Mouse (Mus musculus) liver, embryonic 14.5 days (tissue): ENCODE results near the gene Pcp2. TPM values are rescaled to one million over a fixed set of nuclear protein-coding genes. Genes with fewer than 3 reads are reported as not detected.

Source experiments
- ATAC-seq: fragments of 200-750 bp; cut with Nextera tagmentation; 2 replicates; pipeline ENCODE4 v1.8.0; 2017; ENCODE audit warnings: moderate number of reproducible peaks, mild to moderate bottlenecking, moderate library complexity; ENCODE audit not compliant: insufficient read depth
- DNase-seq, 3 experiments: peaks; one replicate each; pipeline ENCODE4 v3.0.0-alpha.2; 2012 to 2013; ENCODE audit warnings: low read depth in 3 of 3, low spot score in 3 of 3
- H3K27ac ChIP-seq: fragments of 300-500 bp; sonication (generic); 2 replicates; pipeline ENCODE4 v1.5.1; 2014; ENCODE audit warnings: moderate library complexity, mild to moderate bottlenecking, control low read depth, inconsistent platforms
- H3K27me3 ChIP-seq: fragments of 300-500 bp; sonication (generic); 2 replicates; pipeline ENCODE4 v1.6.1; 2014; ENCODE audit warnings: mild to moderate bottlenecking, low read length, moderate library complexity; ENCODE audit not compliant: control insufficient read depth, insufficient read depth
- H3K36me3 ChIP-seq: fragments of 300-500 bp; sonication (generic); replicated peaks from 2 replicates; pipeline ENCODE4 v1.6.1; 2014; ENCODE audit warnings: low read depth; ENCODE audit not compliant: control insufficient read depth, insufficient read depth
- H3K4me1 ChIP-seq, 2 experiments: fragments of 200-500 bp in 1 of 2; fragments of 300-500 bp in 1 of 2; sonication (generic) in 1 of 2; replicated peaks; 2 replicates each; pipeline ENCODE4 v1.6.1; 2012 to 2014; ENCODE audit warnings: antibody characterized with exemption in 1 of 2, inconsistent platforms in 1 of 2, low read length in 1 of 2; ENCODE audit not compliant: control insufficient read depth in 2 of 2, insufficient read depth in 2 of 2
- H3K4me2 ChIP-seq: fragments of 300-500 bp; sonication (generic); 2 replicates; pipeline ENCODE4 v1.6.1; 2014; ENCODE audit warnings: low read depth, mild to moderate bottlenecking, control low read depth, moderate library complexity
- H3K4me3 ChIP-seq, 2 experiments: fragments of 200-500 bp in 1 of 2; fragments of 300-500 bp in 1 of 2; sonication (generic) in 1 of 2; 2 replicates each; pipeline ENCODE4 v1.5.1; 2012 to 2014; ENCODE audit warnings: low read depth in 2 of 2, low read length in 2 of 2, mild to moderate bottlenecking in 2 of 2, control low read depth in 1 of 2, inconsistent platforms in 1 of 2, moderate library complexity in 1 of 2; ENCODE audit not compliant: insufficient read depth in 1 of 2
- H3K9ac ChIP-seq: fragments of 300-500 bp; sonication (generic); replicated peaks from 2 replicates; pipeline ENCODE4 v1.6.1; 2014; ENCODE audit warnings: mild to moderate bottlenecking, control low read depth, moderate library complexity
- H3K9me3 ChIP-seq: fragments of 300-500 bp; sonication (generic); 2 replicates; pipeline ENCODE4 v1.6.1; 2016; ENCODE audit warnings: low read length, mixed read lengths; ENCODE audit not compliant: control insufficient read depth
- CTCF ChIP-seq: IDR thresholded peaks from 2 replicates; pipeline ENCODE4 v1.5.1; 2016; ENCODE audit warnings: antibody characterized with exemption, low read depth, control low read depth
- EP300 ChIP-seq: IDR thresholded peaks from 2 replicates; pipeline ENCODE4 v1.6.1; 2016; ENCODE audit warnings: antibody characterized with exemption, low read depth
- WGBS: fragments of 180-500 bp; shearing (Covaris S2); extraction: QIAGEN DNeasy Blood & Tissue Kit; methylation state at CpG from one replicate; pipeline ENCODE4 v1.1.7; 2014; ENCODE audit not compliant: insufficient replicate concordance; 5-methylcytosine and 5-hydroxymethylcytosine counted together
- polyA plus RNA-seq, 2 experiments: library from polyadenylated mRNA; depleted of rRNA in 1 of 2; stranded (reverse) in 1 of 2; unstranded in 1 of 2; fragments of >200 nt; fragmentation: Nextera tagmentation in 1 of 2; extraction: Ambion mirVana in 1 of 2; gene quantifications; 2 replicates each; pipeline versions ENCODE4 v1.2.1 to v1.2.3; 2012 to 2014

Gene Pcp2
- polyA plus RNA-seq, 2 experiments = 0.19 TPM; not detected in 1

GRCm38 (mm10) chr8:3579390-3580364, 45.7 kb downstream of the Pcp2 start:
- DNase-seq (no peak), ATAC-seq (no peak)
- Histone ChIP-seq H3K9me3 (no peaks in the 10 kb centered on the region), H3K27me3 (no peaks in the 10 kb centered on the region), H3K4me3 (no peak overlapping the region), H3K27ac (no peak overlapping the region), H3K9ac (no peak overlapping the region), H3K4me2 (no peak overlapping the region), H3K36me3 (no peaks in the 10 kb centered on the region), H3K4me1 (peaks cover 0 to 6% of the 10 kb centered on the region in 2 experiments; a peak in 2 of 4 replicates)
- TF ChIP-seq EP300 = no peak
- no peak for TF ChIP-seq CTCF
- WGBS = 62% methylated on average over 9 of the region's 9 CpGs

- H3K36me3 ChIP-seq = no peaks in the 10 kb centered on the region
- DNase-seq = no peak
- ATAC-seq = no peak
- no peaks in the 10 kb centered on the region for H3K27me3 ChIP-seq
- no peak overlapping the region for H3K9ac ChIP-seq
- no peak overlapping the region for H3K4me2 ChIP-seq
- no peak overlapping the region for H3K27ac ChIP-seq
- peaks cover 0 to 6% of the 10 kb centered on the region in 2 experiments; a peak in 2 of 4 replicates for H3K4me1 ChIP-seq
- 60% methylated on average over 15 of the region's 15 CpGs for WGBS
- H3K9me3 ChIP-seq = no peaks in the 10 kb centered on the region
- no peak overlapping the region for H3K4me3 ChIP-seq
- no peak for TF ChIP-seq CTCF
Observed at GRCm38 (mm10) chr8:3576211-3576960, 49.0 kb downstream of the Pcp2 start.

DNA sequence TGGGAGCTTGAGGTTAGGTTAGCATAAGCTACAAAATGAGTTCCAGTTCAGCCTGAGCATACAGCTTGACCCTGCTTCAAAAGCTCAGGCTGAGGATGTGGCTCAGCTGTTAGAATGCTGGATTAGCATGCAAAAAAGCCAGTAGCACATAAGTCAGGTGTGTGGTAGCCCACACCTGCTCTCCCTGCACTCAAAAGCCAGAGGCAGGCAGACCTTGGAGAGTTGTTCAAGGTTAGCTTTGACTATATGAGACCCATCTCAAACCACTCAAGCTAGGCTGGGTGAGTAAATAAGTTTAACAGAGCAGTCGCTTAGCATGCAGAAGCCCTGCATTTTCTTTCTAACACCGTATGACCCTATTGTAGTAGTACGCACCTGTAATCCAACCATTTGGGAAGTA, 50.8 kb downstream of the Pcp2 start:
- no peak for TF ChIP-seq CTCF
- no peak for TF ChIP-seq EP300
- ATAC-seq = no peak
- H3K27ac ChIP-seq = no peak overlapping the region
- peaks cover 0 to 6% of the 10 kb centered on the region in 2 experiments; a peak in 2 of 4 replicates for H3K4me1 ChIP-seq
- no peak overlapping the region for H3K4me2 ChIP-seq
- no peak overlapping the region for H3K4me3 ChIP-seq
- H3K36me3 ChIP-seq = no peaks in the 10 kb centered on the region
- no peak for DNase-seq
- H3K9ac ChIP-seq = no peak overlapping the region
- 71% methylated on average over 3 of the region's 3 CpGs for WGBS
- H3K27me3 ChIP-seq = no peaks in the 10 kb centered on the region
- H3K9me3 ChIP-seq = no peaks in the 10 kb centered on the region

Other genes starting within 250 kb of the Pcp2 start
- 3.4 and 3.6 TPM in 2 replicates for gene Arhgef18, start 232.5 kb downstream of the Pcp2 start, polyA plus RNA-seq (2012; rRNA removed)
- 2.0 and 2.5 TPM in 2 replicates for gene Arhgef18, start 232.5 kb downstream of the Pcp2 start, polyA plus RNA-seq (2014; fragmentation: Nextera tagmentation; extraction: Ambion mirVana)
- gene Pex11g, start 157.9 kb downstream of the Pcp2 start, polyA plus RNA-seq (2012; rRNA removed) = 2.5 and 3.1 TPM in 2 replicates
- gene Pex11g, start 157.9 kb downstream of the Pcp2 start, polyA plus RNA-seq (2014; fragmentation: Nextera tagmentation; extraction: Ambion mirVana) = 2.7 and 3.5 TPM in 2 replicates
- gene Tex45, start 154.7 kb downstream of the Pcp2 start, polyA plus RNA-seq (2012; rRNA removed) = 0.05 TPM in 1 of 2 replicates, not detected in the other
- gene Tex45, start 154.7 kb downstream of the Pcp2 start, polyA plus RNA-seq (2014; fragmentation: Nextera tagmentation; extraction: Ambion mirVana) = 0.10 TPM in 1 of 2 replicates, not detected in the other
- 4.8 and 6.8 TPM in 2 replicates for gene Zfp358, start 132.4 kb downstream of the Pcp2 start, polyA plus RNA-seq (2012; rRNA removed)
- 1.7 and 2.0 TPM in 2 replicates for gene Zfp358, start 132.4 kb downstream of the Pcp2 start, polyA plus RNA-seq (2014; fragmentation: Nextera tagmentation; extraction: Ambion mirVana)
- 26.1 and 31.6 TPM in 2 replicates for gene Mcoln1, start 125.1 kb downstream of the Pcp2 start, polyA plus RNA-seq (2012; rRNA removed)
- 12.6 and 13.8 TPM in 2 replicates for gene Mcoln1, start 125.1 kb downstream of the Pcp2 start, polyA plus RNA-seq (2014; fragmentation: Nextera tagmentation; extraction: Ambion mirVana)
- 12.1 and 14.2 TPM in 2 replicates for gene Pnpla6, start 110.2 kb downstream of the Pcp2 start, polyA plus RNA-seq (2012; rRNA removed)
- gene Pnpla6, start 110.2 kb downstream of the Pcp2 start, polyA plus RNA-seq (2014; fragmentation: Nextera tagmentation; extraction: Ambion mirVana) = 6.5 and 9.6 TPM in 2 replicates
- gene C330021F23Rik, start 57.6 kb downstream of the Pcp2 start, polyA plus RNA-seq (2012; rRNA removed) = 2.7 and 3.0 TPM in 2 replicates
- 2.5 and 4.0 TPM in 2 replicates for gene C330021F23Rik, start 57.6 kb downstream of the Pcp2 start, polyA plus RNA-seq (2014; fragmentation: Nextera tagmentation; extraction: Ambion mirVana)
- 1.8 and 2.2 TPM in 2 replicates for gene Camsap3, start 38.3 kb downstream of the Pcp2 start, polyA plus RNA-seq (2012; rRNA removed)
- gene Camsap3, start 38.3 kb downstream of the Pcp2 start, polyA plus RNA-seq (2014; fragmentation: Nextera tagmentation; extraction: Ambion mirVana) = 1.6 and 1.7 TPM in 2 replicates
- 24.1 and 27.1 TPM in 2 replicates for gene Xab2, start 4.2 kb downstream of the Pcp2 start, polyA plus RNA-seq (2012; rRNA removed)
- gene Xab2, start 4.2 kb downstream of the Pcp2 start, polyA plus RNA-seq (2014; fragmentation: Nextera tagmentation; extraction: Ambion mirVana) = 22.2 and 25.9 TPM in 2 replicates
- gene Pet100, start 4.0 kb downstream of the Pcp2 start, polyA plus RNA-seq (2012; rRNA removed) = 7.9 and 32.5 TPM in 2 replicates
- gene Pet100, start 4.0 kb downstream of the Pcp2 start, polyA plus RNA-seq (2014; fragmentation: Nextera tagmentation; extraction: Ambion mirVana) = 113 and 117 TPM in 2 replicates
- 55.5 and 61.7 TPM in 2 replicates for gene Stxbp2, start 5.4 kb upstream of the Pcp2 start, polyA plus RNA-seq (2012; rRNA removed)
- 37.7 and 44.6 TPM in 2 replicates for gene Stxbp2, start 5.4 kb upstream of the Pcp2 start, polyA plus RNA-seq (2014; fragmentation: Nextera tagmentation; extraction: Ambion mirVana)
- not detected in 2 replicates for gene Retn, start 30.2 kb upstream of the Pcp2 start, polyA plus RNA-seq (2012; rRNA removed)
- gene Retn, start 30.2 kb upstream of the Pcp2 start, polyA plus RNA-seq (2014; fragmentation: Nextera tagmentation; extraction: Ambion mirVana) = not detected in 2 replicates
- gene Mcemp1, start 40.2 kb upstream of the Pcp2 start, polyA plus RNA-seq (2012; rRNA removed) = 1.4 and 1.9 TPM in 2 replicates
- 3.1 and 3.7 TPM in 2 replicates for gene Mcemp1, start 40.2 kb upstream of the Pcp2 start, polyA plus RNA-seq (2014; fragmentation: Nextera tagmentation; extraction: Ambion mirVana)
- gene Fcor, start 46.8 kb upstream of the Pcp2 start, polyA plus RNA-seq (2012; rRNA removed) = 0.90 and 1.4 TPM in 2 replicates
- 3.1 and 3.5 TPM in 2 replicates for gene Fcor, start 46.8 kb upstream of the Pcp2 start, polyA plus RNA-seq (2014; fragmentation: Nextera tagmentation; extraction: Ambion mirVana)
- 11.0 and 13.1 TPM in 2 replicates for gene Trappc5, start 50.8 kb upstream of the Pcp2 start, polyA plus RNA-seq (2012; rRNA removed)
- 11.5 and 12.1 TPM in 2 replicates for gene Trappc5, start 50.8 kb upstream of the Pcp2 start, polyA plus RNA-seq (2014; fragmentation: Nextera tagmentation; extraction: Ambion mirVana)
- gene Fcer2a, start 68.6 kb upstream of the Pcp2 start, polyA plus RNA-seq (2012; rRNA removed) = 0.01 TPM in 1 of 2 replicates, not detected in the other
- 0.05 TPM in 1 of 2 replicates, not detected in the other for gene Fcer2a, start 68.6 kb upstream of the Pcp2 start, polyA plus RNA-seq (2014; fragmentation: Nextera tagmentation; extraction: Ambion mirVana)
- 2.8 and 3.5 TPM in 2 replicates for gene Clec4g, start 95.1 kb upstream of the Pcp2 start, polyA plus RNA-seq (2012; rRNA removed)
- 3.6 and 4.2 TPM in 2 replicates for gene Clec4g, start 95.1 kb upstream of the Pcp2 start, polyA plus RNA-seq (2014; fragmentation: Nextera tagmentation; extraction: Ambion mirVana)
- gene Cd209a, start 123.4 kb upstream of the Pcp2 start, polyA plus RNA-seq (2012; rRNA removed) = 0.04 and 0.11 TPM in 2 replicates
- 0.21 TPM in 1 of 2 replicates, not detected in the other for gene Cd209a, start 123.4 kb upstream of the Pcp2 start, polyA plus RNA-seq (2014; fragmentation: Nextera tagmentation; extraction: Ambion mirVana)
- not detected in 2 replicates for gene Cd209e, start 228.8 kb upstream of the Pcp2 start, polyA plus RNA-seq (2012; rRNA removed)
- not detected in 2 replicates for gene Cd209e, start 228.8 kb upstream of the Pcp2 start, polyA plus RNA-seq (2014; fragmentation: Nextera tagmentation; extraction: Ambion mirVana)